Mouse (Mus musculus) heart, postnatal 25 days (tissue): ENCODE results near the gene Oma1. TPM values are rescaled to one million over a fixed set of nuclear protein-coding genes. Genes with fewer than 3 reads are reported as not detected.

Experiments used
- total RNA-seq, 2 experiments: library from RNA; stranded (reverse); gene quantifications; 2 replicates each; pipeline ENCODE4 v1.2.3; 2021

Oma1 gene
- total RNA-seq, 2 experiments from 2014 or later, result 29.2 to 38.2 TPM

Other genes with a start within 250 kb of the Oma1 start
- 10 to 100 TPM; 31.1 to 35.6 TPM for gene Mier1, start 199.4 kb upstream of the Oma1 start, total RNA-seq
- 1 to 10 TPM in 1 of 2 experiments, under 1 TPM in 1; 0.64 to 1.6 TPM for gene Wdr78, start 199.3 kb upstream of the Oma1 start, total RNA-seq
- gene Slc35d1, start 98.6 kb upstream of the Oma1 start, total RNA-seq, result 1 to 10 TPM; 6.7 to 7.7 TPM
- gene 4921539E11Rik, start 22.9 kb upstream of the Oma1 start, total RNA-seq, result not detected